Mouse (Mus musculus) erythroblast, embryonic 14.5 days (primary cell): Measurements from ENCODE around the gene Saal1.

Source experiments
- GATA1 ChIP-seq: IDR thresholded peaks from 2 replicates; pipeline ENCODE4 v1.6.1; 2012; ENCODE audit warnings: low read length, inconsistent platforms, mixed read lengths
- TAL1 ChIP-seq: IDR thresholded peaks from 3 replicates; pipeline ENCODE4 v1.6.1; 2012; ENCODE audit warnings: low read length, inconsistent platforms, mixed read lengths

DNA sequence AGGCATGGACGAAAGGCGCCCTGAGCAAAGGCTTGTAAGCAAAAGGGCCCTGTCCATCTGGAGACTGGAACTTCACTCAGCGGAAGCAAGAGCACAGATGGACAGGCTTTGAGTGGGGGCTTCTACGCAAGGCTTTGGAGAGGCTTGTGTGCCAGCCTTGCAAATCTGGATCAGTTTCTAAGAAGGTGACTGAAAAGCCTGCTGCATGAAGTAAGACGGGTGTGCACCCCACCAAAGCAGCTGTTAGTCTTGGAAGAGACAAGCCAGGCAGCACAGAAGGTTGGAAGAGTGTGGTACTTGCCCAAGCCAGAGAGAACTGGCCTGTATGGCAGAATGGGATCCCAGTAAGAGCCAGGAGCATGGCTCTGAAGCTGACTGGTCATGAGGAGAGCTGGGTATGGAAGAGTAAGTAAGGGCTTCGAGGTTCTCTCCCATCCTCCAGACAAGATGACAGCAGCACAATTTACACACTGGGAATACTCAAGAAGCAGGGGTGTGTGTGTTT is 9.9 kb downstream of the Saal1 start:
- TF ChIP-seq GATA1 (no peak), TAL1 (no peak)
